ENCODE assay signal across 15 mouse cellular contexts in the genomic region with DNA sequence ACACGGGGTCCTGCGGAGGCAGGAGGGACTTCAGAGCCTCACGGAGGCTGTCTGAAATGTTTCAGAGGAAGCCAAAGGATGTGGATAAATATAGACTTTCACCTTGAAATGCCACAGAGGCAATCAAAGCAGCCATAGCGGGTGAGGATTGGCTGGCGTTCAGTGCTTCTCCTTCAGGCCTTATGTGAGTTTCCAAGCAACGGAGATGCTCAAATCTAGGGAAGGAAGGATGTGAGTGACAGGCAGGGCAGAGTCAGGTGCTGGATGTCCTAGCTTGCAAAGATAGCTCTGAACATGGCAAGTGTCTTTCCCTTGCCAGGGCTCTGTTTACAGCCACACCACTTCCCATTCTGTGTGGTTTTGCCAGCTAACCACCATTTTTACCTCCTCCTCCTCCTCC. TPM values are rescaled to one million over a fixed set of nuclear protein-coding genes. Genes with fewer than 3 reads are reported as not detected.
A peak's percentile ranks its signal among the peaks of the same experiment; 100 is the strongest.
DNase-seq lines count a peak whose midpoint lies in the region; ATAC-seq and TF ChIP-seq lines count a peak whose summit lies in the region.
"Had no signal": no experiment of that assay in that cellular context is flagged by ENCODE, and none has a peak within 500 bp of the region (broad histone marks: within the 10 kb centered on the region; RNA-seq: fewer than 3 reads in every experiment).

No protein-coding gene starts in this region.

- TF ChIP-seq CTCF in hindbrain, postnatal 0 days (IDR thresholded peaks at IDR 0.05; ENCODE audit: low read depth): no peak

- no peak overlapping the region for H3K9ac ChIP-seq in hindbrain, postnatal 0 days (replicated peaks; ENCODE audit: low read length)
- no peak overlapping the region for H3K9ac ChIP-seq in hindbrain, embryonic 14.5 days
- H3K9ac ChIP-seq: embryonic facial prominence, embryonic 15.5 days; limb, embryonic 13.5 days; lung, embryonic 15.5 days; neural tube, embryonic 13.5 days had no signal

- H3K9me3 ChIP-seq in hindbrain, postnatal 0 days (ENCODE audit: low read length): no peaks in the 10 kb centered on the region
- H3K9me3 ChIP-seq in hindbrain, embryonic 14.5 days (ENCODE audit: control insufficient read depth, low read length): no peaks in the 10 kb centered on the region
- H3K9me3 ChIP-seq: embryonic facial prominence, embryonic 15.5 days; limb, embryonic 13.5 days; lung, embryonic 15.5 days; neural tube, embryonic 13.5 days had no signal

- DNase-seq in hindbrain, postnatal 0 days (ENCODE audit: low spot score): peak; percentile 39
- DNase-seq in hindbrain, embryonic 14.5 days (ENCODE audit: low spot score): no peak
- peak; percentile 4 for DNase-seq in thymus, postnatal 25 days
- no peak for DNase-seq in thymus, postnatal 0 days (ENCODE audit: low spot score)
- peak; percentile 42 to 43 for DNase-seq in left cerebral cortex, adult 9 months (ENCODE audit: low spot score in 2 of 2)
- peak; percentile 70 for DNase-seq in telencephalon, adult 2 months (ENCODE audit: low read depth, low spot score)
- no peak for DNase-seq in spleen, postnatal 4 days (ENCODE audit: low spot score in 2 of 2)
- DNase-seq in ovary, postnatal 36 days (ENCODE audit: low spot score): no peak

- H3K4me1 ChIP-seq in hindbrain, postnatal 0 days (ENCODE audit: insufficient read depth, low read length): no peaks in the 10 kb centered on the region
- H3K4me1 ChIP-seq in hindbrain, embryonic 14.5 days (replicated peaks; ENCODE audit: control insufficient read depth, insufficient read depth, low read length): no peaks in the 10 kb centered on the region
- H3K4me1 ChIP-seq: lung, embryonic 15.5 days; neural tube, embryonic 13.5 days had no signal

- WGBS in hindbrain, postnatal 0 days: 50% methylated on average over 6 of the region's 6 CpGs
- WGBS in hindbrain, embryonic 14.5 days: 59% methylated on average over 6 of the region's 6 CpGs

- H3K27ac ChIP-seq in hindbrain, postnatal 0 days: no peak overlapping the region
- H3K27ac ChIP-seq in hindbrain, embryonic 14.5 days: no peak overlapping the region
- H3K27ac ChIP-seq: embryonic facial prominence, embryonic 15.5 days; kidney, postnatal 0 days; limb, embryonic 13.5 days; lung, embryonic 15.5 days; neural tube, embryonic 13.5 days had no signal

- no peak overlapping the region for H3K4me3 ChIP-seq in hindbrain, postnatal 0 days (ENCODE audit: low read length)
- H3K4me3 ChIP-seq in hindbrain, embryonic 14.5 days (replicated peaks; ENCODE audit: low read length): no peak overlapping the region
- H3K4me3 ChIP-seq: embryonic facial prominence, embryonic 15.5 days; limb, embryonic 13.5 days; lung, embryonic 15.5 days; neural tube, embryonic 13.5 days had no signal

- H3K4me2 ChIP-seq in hindbrain, postnatal 0 days (ENCODE audit: low read depth, low read length): no peak overlapping the region
- H3K4me2 ChIP-seq in hindbrain, embryonic 14.5 days (replicated peaks): no peak overlapping the region
- H3K4me2 ChIP-seq: embryonic facial prominence, embryonic 15.5 days; limb, embryonic 13.5 days; lung, embryonic 15.5 days; neural tube, embryonic 13.5 days had no signal

- no peaks in the 10 kb centered on the region for H3K36me3 ChIP-seq in hindbrain, postnatal 0 days (ENCODE audit: insufficient read depth, low read length)
- H3K36me3 ChIP-seq in hindbrain, embryonic 14.5 days (replicated peaks; ENCODE audit: control insufficient read depth, insufficient read depth): no peaks in the 10 kb centered on the region
- H3K36me3 ChIP-seq: embryonic facial prominence, embryonic 15.5 days; limb, embryonic 13.5 days; lung, embryonic 15.5 days; neural tube, embryonic 13.5 days had no signal

- ATAC-seq in hindbrain, postnatal 0 days: 0 out of 2 replicates have a peak, but pooled peaks have one; percentile 59
- no peak for ATAC-seq in hindbrain, embryonic 14.5 days (ENCODE audit: low FRiP score)
- ATAC-seq: inflammation-experienced regulatory T-cells, adult 6 months had no signal

- H3K27me3 ChIP-seq in hindbrain, postnatal 0 days (ENCODE audit: insufficient read depth, low read length): no peaks in the 10 kb centered on the region
- no peaks in the 10 kb centered on the region for H3K27me3 ChIP-seq in hindbrain, embryonic 14.5 days (ENCODE audit: control insufficient read depth, insufficient read depth, low read length)
- H3K27me3 ChIP-seq: limb, embryonic 13.5 days; lung, embryonic 15.5 days; neural tube, embryonic 13.5 days had no signal

RNA-seq across cellular contexts. Expression of a gene that starts 26.2 kb away (rescaled TPM):
- total RNA-seq in hindbrain, postnatal 0 days (2014; rRNA removed): 0.36 and 0.89 TPM in 2 replicates
- 0.45 and 0.46 TPM in 2 replicates for polyA plus RNA-seq in hindbrain, postnatal 0 days (2015; fragmentation: Nextera tagmentation; extraction: Ambion mirVana)
- polyA plus RNA-seq in hindbrain, embryonic 14.5 days (2014; fragmentation: Nextera tagmentation; extraction: Ambion mirVana): 0.24 and 0.50 TPM in 2 replicates
- 0.57 and 0.71 TPM in 2 replicates for polyA plus RNA-seq in thymus, postnatal 0 days (2015; fragmentation: Nextera tagmentation; extraction: Ambion mirVana)
- polyA plus RNA-seq: small intestine, adult 2 months had no signal

Comparison
In these comparisons a context has a peak if more than half of its experiments do, and no peak if none do; other contexts are left out.
1. DNase-seq: peak in hindbrain, postnatal 0 days (single experiment), thymus, postnatal 25 days (single experiment), left cerebral cortex, adult 9 months (2 of 2) and telencephalon, adult 2 months (single experiment); none in hindbrain, embryonic 14.5 days (single experiment), thymus, postnatal 0 days (single experiment), spleen, postnatal 4 days (0 of 2) and ovary, postnatal 36 days (single experiment).